ENCODE assay signal across 29 mouse cellular contexts in genomic region chr2:18370794-18371498, GRCm38 (mm10). TPM values are rescaled to one million over a fixed set of nuclear protein-coding genes. Genes with fewer than 3 reads are reported as not detected.
DNase-seq lines count a peak whose midpoint lies in the region; ATAC-seq and TF ChIP-seq lines count a peak whose summit lies in the region.
"Had no signal": no experiment of that assay in that cellular context is flagged by ENCODE, and none has a peak within 500 bp of the region (broad histone marks: within the 10 kb centered on the region; RNA-seq: fewer than 3 reads in every experiment).

No protein-coding gene starts in this region.

- TF ChIP-seq CTCF in lung, postnatal 0 days (IDR thresholded peaks at IDR 0.05) = no peak

- no peaks in the 10 kb centered on the region for H3K9me3 ChIP-seq in embryonic facial prominence, embryonic 11.5 days (replicated peaks; ENCODE audit: control insufficient read depth, low read length)
- H3K9me3 ChIP-seq in embryonic facial prominence, embryonic 10.5 days = no peaks in the 10 kb centered on the region
- no peaks in the 10 kb centered on the region for H3K9me3 ChIP-seq in lung, postnatal 0 days (ENCODE audit: low read length)
- H3K9me3 ChIP-seq: hindbrain, embryonic 12.5 days; limb, embryonic 12.5 days; midbrain, embryonic 12.5 days; neural tube, embryonic 12.5 days; stomach, embryonic 15.5 days had no signal

- TF ChIP-seq EP300 in lung, postnatal 0 days (IDR thresholded peaks at IDR 0.05) = no peak

- no peaks in the 10 kb centered on the region for H3K36me3 ChIP-seq in embryonic facial prominence, embryonic 11.5 days (replicated peaks; ENCODE audit: control insufficient read depth, insufficient read depth, low read depth, low read length)
- H3K36me3 ChIP-seq in embryonic facial prominence, embryonic 10.5 days (replicated peaks) = peaks cover 3% of the 10 kb centered on the region
- H3K36me3 ChIP-seq in lung, postnatal 0 days (ENCODE audit: insufficient read depth, low read length) = no peaks in the 10 kb centered on the region
- H3K36me3 ChIP-seq: forebrain, embryonic 15.5 days; hindbrain, embryonic 12.5 days; limb, embryonic 12.5 days; midbrain, embryonic 12.5 days; neural tube, embryonic 12.5 days; stomach, embryonic 15.5 days had no signal

- DNase-seq in embryonic facial prominence, embryonic 11.5 days (ENCODE audit: low spot score) = peak; percentile 43
- no peak for DNase-seq in embryonic facial prominence, embryonic 10.5 days (ENCODE audit: low spot score)
- DNase-seq in lung, postnatal 0 days (ENCODE audit: low spot score) = peak; percentile 38
- no peak for DNase-seq in lung, postnatal 14 days
- DNase-seq in embryo, embryonic 11 days = peak; percentile 33
- DNase-seq in mesoderm, embryonic 11.5 days (ENCODE audit: low read depth, low spot score) = peak; percentile 46
- no peak for DNase-seq in right cerebral cortex, postnatal 4 days
- DNase-seq in ovary, postnatal 36 days (ENCODE audit: low spot score) = no peak
- DNase-seq: adrenal gland, adult 2 months; adrenal gland, postnatal 36 days; cerebellum, adult 2 months; cerebellum, postnatal 25 days; gastrocnemius, postnatal 10 days; heart, postnatal 14 days; kidney, adult 11 months; kidney, postnatal 14 days; lung, postnatal 10 days; thymus, postnatal 14 days had no signal

- no peak overlapping the region for H3K27ac ChIP-seq in embryonic facial prominence, embryonic 11.5 days (replicated peaks; ENCODE audit: low read depth, low read length)
- no peak overlapping the region for H3K27ac ChIP-seq in embryonic facial prominence, embryonic 10.5 days (replicated peaks)
- no peak overlapping the region for H3K27ac ChIP-seq in lung, postnatal 0 days (ENCODE audit: low read length)
- H3K27ac ChIP-seq: forebrain, embryonic 10.5 days; forebrain, embryonic 15.5 days; hindbrain, embryonic 12.5 days; limb, embryonic 12.5 days; midbrain, embryonic 12.5 days; neural tube, embryonic 12.5 days; stomach, embryonic 15.5 days had no signal

- H3K9ac ChIP-seq in embryonic facial prominence, embryonic 11.5 days (replicated peaks; ENCODE audit: low read length) = no peak overlapping the region
- no peak overlapping the region for H3K9ac ChIP-seq in lung, postnatal 0 days (replicated peaks; ENCODE audit: low read depth)
- H3K9ac ChIP-seq: forebrain, embryonic 15.5 days; hindbrain, embryonic 12.5 days; limb, embryonic 12.5 days; midbrain, embryonic 12.5 days; neural tube, embryonic 12.5 days; stomach, embryonic 15.5 days had no signal

- H3K4me3 ChIP-seq in embryonic facial prominence, embryonic 11.5 days (ENCODE audit: low read depth, low read length) = no peak overlapping the region
- H3K4me3 ChIP-seq in embryonic facial prominence, embryonic 10.5 days = no peak overlapping the region
- no peak overlapping the region for H3K4me3 ChIP-seq in lung, postnatal 0 days (ENCODE audit: low read depth, low read length)
- H3K4me3 ChIP-seq: forebrain, embryonic 10.5 days; forebrain, embryonic 15.5 days; hindbrain, embryonic 12.5 days; limb, embryonic 12.5 days; midbrain, embryonic 12.5 days; myocyte; neural tube, embryonic 12.5 days; stomach, embryonic 15.5 days had no signal

- no peaks in the 10 kb centered on the region for H3K4me1 ChIP-seq in embryonic facial prominence, embryonic 11.5 days (ENCODE audit: control insufficient read depth, insufficient read depth, low read length)
- H3K4me1 ChIP-seq in embryonic facial prominence, embryonic 10.5 days = peaks cover 44% of the 10 kb centered on the region
- H3K4me1 ChIP-seq in lung, postnatal 0 days (ENCODE audit: insufficient read depth, low read depth, low read length) = peaks cover 4% of the 10 kb centered on the region; the same call in 1 of the 2 replicates
- H3K4me1 ChIP-seq: forebrain, embryonic 15.5 days; midbrain, embryonic 12.5 days; neural tube, embryonic 12.5 days had no signal

- H3K27me3 ChIP-seq in embryonic facial prominence, embryonic 11.5 days (ENCODE audit: control insufficient read depth, insufficient read depth, low read length) = no peaks in the 10 kb centered on the region
- no peaks in the 10 kb centered on the region for H3K27me3 ChIP-seq in embryonic facial prominence, embryonic 10.5 days (replicated peaks; ENCODE audit: low read depth, poor library complexity, severe bottlenecking)
- no peaks in the 10 kb centered on the region for H3K27me3 ChIP-seq in lung, postnatal 0 days (replicated peaks; ENCODE audit: insufficient read depth, low read length)
- H3K27me3 ChIP-seq: forebrain, embryonic 15.5 days; hindbrain, embryonic 12.5 days; limb, embryonic 12.5 days; midbrain, embryonic 12.5 days; neural tube, embryonic 12.5 days; stomach, embryonic 15.5 days had no signal

- 35% methylated on average over 4 of the region's 4 CpGs for WGBS in embryonic facial prominence, embryonic 11.5 days
- 45% methylated on average over 4 of the region's 4 CpGs for WGBS in embryonic facial prominence, embryonic 10.5 days
- 61% methylated on average over 4 of the region's 4 CpGs for WGBS in lung, postnatal 0 days

- no peak for ATAC-seq in embryonic facial prominence, embryonic 11.5 days (replicated peaks; ENCODE audit: insufficient number of reproducible peaks, low FRiP score, low TSS enrichment, low read depth)
- ATAC-seq in lung, postnatal 0 days = no peak
- ATAC-seq: activated CD4-positive, CD25-positive, alpha-beta regulatory T cell, adult 4 months; forebrain, embryonic 15.5 days; inflammation-experienced regulatory T-cells, adult 6 months had no signal

- no peak overlapping the region for H3K4me2 ChIP-seq in embryonic facial prominence, embryonic 11.5 days (ENCODE audit: low read depth, low read length)
- no peak overlapping the region for H3K4me2 ChIP-seq in lung, postnatal 0 days (replicated peaks; ENCODE audit: low read depth, low read length)
- H3K4me2 ChIP-seq: forebrain, embryonic 15.5 days; hindbrain, embryonic 12.5 days; limb, embryonic 12.5 days; liver, embryonic 11.5 days; midbrain, embryonic 12.5 days; neural tube, embryonic 12.5 days; stomach, embryonic 15.5 days had no signal

RNA-seq across cellular contexts. Expression of gene Dnajc1, which starts 21.7 kb away (rescaled TPM):
- polyA plus RNA-seq in embryonic facial prominence, embryonic 11.5 days (2014; fragmentation: Nextera tagmentation; extraction: Ambion mirVana) = 28.7 and 30.8 TPM in 2 replicates
- 30.6 and 31.8 TPM in 2 replicates for polyA plus RNA-seq in embryonic facial prominence, embryonic 10.5 days (2016; fragmentation: Nextera tagmentation; extraction: Ambion mirVana)
- 47.5 and 54.4 TPM in 2 replicates for polyA plus RNA-seq in lung, postnatal 0 days (2015; fragmentation: Nextera tagmentation; extraction: Ambion mirVana)

Comparison
In these comparisons a context has a peak if more than half of its experiments do, and no peak if none do; other contexts are left out.
1. DNase-seq: peak in embryonic facial prominence, embryonic 11.5 days (single experiment), lung, postnatal 0 days (single experiment), embryo, embryonic 11 days (single experiment) and mesoderm, embryonic 11.5 days (single experiment); none in embryonic facial prominence, embryonic 10.5 days (single experiment), lung, postnatal 14 days (single experiment), right cerebral cortex, postnatal 4 days (single experiment) and ovary, postnatal 36 days (single experiment).